Mouse (Mus musculus): ENCODE measurements at regions not wholly inside any gene's neighbourhood (a gene's known extent, or its start where the extent isn't known, plus 50 kb on each side); places are given as distances from the start of the nearest gene placed in this dataset.

DNA sequence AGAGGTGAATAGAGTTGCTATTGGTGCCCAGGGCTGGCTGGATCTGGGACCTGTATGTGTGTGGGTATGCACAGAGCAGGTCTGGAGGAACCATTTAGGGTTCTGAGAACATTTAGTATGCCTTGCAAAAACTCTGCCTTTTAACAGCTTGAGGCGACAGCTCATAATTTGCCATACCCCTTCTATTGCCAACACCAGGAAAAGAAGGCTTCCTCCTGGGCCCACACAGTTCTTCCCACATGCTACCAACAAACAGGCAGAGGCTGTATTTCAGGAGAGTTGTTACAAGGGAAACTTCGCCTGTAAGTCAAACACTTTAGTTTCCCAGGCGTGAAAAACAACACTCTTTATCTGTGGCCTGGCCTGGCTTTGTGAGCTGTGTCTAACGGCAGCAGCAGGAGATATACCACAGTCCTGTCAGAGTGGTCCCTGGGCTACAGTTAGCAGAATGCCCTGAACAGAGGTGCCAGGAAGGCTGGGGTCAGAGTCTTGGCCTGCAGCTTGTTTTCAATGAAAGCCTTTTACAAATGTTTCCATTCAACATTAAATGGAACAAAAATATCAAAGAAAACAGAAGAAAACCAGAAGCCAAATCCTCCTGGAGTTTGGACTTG lies 225.4 kb downstream of the Dhx35 start:
- no peak for DNase-seq (ENCODE audit: low read depth, low spot score)

DNA sequence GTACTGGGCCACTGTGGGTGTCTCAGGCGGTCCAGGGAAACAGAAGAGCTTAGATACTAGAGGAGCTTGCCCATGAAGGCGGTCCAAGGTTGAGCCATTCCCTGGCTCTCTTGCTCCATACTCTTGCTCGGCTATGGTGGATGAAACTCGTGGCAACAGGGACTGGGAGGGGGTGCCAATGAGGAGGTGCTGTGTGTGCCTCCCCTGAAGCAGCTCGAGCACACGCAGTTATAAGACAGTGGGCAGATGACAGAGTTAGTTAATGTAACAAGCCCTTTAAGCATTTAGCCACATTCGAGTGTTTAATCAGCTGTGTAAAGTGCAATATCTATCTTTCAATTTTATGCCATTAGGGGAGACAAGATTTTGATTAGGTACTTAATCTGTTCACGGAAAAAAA lies 237.5 kb downstream of the Dhx35 start:
- no peak for DNase-seq (ENCODE audit: low read depth, low spot score)

DNA sequence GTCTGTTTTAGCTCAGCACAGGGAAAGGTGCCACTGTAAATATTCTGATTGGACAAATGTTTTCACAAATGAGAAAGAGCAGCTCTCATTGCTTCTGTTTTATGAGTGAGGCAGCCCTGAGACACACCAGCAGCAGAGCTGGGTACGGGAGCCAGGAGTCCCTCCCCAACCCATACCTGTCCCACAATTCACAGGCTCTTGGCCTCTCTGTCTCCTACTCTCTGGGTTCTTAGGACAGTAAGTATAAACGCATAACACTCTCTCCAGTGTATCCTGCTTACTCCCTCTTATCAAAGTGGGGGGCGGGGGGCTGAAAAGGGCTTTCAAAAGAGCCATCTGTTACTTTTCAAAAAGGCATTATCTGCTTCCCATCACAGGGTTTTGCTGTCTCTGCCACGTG lies 245.3 kb downstream of the Dhx35 start:
- no peak for DNase-seq (ENCODE audit: low read depth, low spot score)

DNA sequence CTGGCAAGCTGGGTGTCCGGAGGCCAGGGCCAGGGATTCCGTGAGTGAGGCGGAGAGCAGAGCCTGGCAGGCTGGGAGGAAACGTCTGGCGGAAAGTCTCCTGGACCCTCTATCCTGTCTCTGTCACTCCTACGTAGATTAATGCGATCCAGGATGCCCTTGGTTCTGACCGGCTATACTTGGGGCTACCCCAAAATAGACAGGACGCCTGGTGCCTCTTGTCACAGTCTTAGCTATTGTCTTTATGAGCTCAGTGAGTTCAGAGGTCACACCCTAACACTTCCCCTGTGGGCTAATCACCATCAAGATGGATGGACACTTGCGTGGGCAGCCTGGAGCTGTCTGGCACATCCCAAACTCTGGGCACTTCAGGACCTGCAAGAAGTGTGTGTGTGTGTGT lies 258.9 kb downstream of the Dhx35 start:
- no peak for DNase-seq (ENCODE audit: low read depth, low spot score)

DNA sequence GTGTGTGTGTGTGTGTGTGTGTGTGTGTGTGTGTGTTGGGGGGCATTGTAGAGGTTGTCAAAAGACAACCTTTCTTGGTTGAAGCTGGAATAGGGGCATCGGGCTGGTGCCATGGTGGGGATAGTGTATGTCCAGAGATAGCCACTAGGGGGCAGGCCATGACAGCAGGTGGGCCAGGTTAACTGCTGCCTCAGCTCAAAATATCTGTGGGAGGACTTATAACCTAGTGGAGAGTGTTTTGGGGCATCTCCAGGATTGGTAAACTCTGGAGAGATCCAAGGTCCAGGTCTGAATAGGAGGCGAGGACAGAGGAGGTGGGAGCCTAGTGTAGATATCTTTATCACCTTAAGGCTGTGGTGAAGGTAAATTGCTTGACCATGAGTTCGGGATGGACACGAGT lies 259.3 kb downstream of the Dhx35 start:
- DNase-seq (ENCODE audit: low read depth, low spot score), result peak; percentile 53

DNA sequence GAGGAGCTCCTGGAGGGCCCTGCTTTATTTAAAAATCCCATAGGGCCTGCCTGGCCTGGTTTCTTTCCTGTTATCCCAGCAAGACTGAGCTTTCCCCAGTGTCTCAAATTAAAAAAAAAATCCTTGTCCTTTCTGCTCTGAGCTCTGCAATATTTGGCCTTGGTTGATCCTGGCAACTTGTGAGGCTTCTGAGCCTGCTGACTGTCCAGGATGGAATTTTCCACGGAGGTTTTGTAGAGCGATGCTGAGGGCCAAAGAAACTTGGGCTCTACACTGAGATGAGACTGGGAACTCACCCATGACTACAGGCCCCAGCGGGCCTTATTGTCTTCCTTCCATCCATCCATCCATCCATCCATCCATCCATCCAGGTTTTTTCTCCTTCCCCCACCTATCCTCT lies 259.8 kb downstream of the Dhx35 start:
- DNase-seq (ENCODE audit: low read depth, low spot score), result no peak

DNA sequence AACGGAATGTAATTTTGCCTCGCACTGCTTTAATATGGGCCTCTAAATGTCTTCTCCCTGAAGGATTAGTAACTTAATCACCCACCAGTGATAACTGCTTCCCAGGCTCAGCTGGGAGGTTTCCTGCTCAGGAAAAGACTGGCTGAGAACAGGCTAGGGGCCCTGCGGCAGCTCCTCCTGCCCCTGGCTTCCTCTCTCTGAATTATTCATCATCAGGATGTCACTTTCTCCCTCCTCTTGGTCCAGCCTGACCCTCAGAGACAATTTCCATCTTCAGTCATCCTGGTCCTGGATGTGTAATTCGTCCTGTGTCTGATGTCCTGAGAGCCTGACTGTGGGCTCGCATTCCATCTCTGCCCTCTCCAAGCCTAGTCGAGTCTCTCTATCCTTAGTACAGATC lies 261.2 kb downstream of the Dhx35 start:
- no peak for DNase-seq (ENCODE audit: low read depth, low spot score)

DNA sequence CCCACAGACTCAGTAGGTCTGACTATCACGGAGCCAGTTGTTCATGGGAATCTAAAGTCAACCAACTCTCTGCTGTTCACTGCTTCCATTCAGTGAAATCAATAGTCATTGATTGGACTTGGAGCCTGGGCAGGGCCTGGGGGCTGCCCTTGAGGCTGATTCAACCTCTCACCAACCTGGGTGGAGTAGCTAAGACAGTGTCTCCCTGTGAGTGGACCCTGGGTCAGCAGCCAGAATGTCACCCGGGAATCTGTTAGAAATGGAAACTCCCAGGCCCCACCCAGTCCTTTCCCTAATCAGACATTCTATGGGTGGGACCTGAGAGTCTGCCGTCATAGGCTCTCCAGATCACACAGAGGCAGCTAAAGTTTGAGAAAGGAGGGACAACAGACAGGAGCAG lies 262.4 kb downstream of the Dhx35 start:
- no peak for DNase-seq (ENCODE audit: low read depth, low spot score)

DNA sequence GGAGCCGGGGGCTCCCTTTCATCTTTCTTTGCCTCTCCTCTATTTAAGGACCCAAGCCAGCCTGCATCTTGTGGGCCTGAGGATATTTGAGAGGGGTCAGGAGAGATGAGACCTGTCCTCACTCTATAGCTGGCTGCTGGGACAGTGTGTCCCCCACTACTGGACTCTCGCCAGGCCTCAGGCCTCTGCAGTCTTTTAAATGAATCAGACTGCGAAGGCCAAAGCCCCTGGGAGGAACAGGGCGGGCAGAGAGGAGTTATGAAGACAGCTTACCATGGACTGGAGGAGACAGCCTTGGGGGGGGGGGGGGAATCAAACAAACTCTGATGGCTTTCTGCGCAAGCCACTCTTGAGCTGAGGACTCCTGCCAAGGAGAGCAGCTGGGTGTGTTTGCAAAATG lies 262.9 kb downstream of the Dhx35 start:
- no peak for DNase-seq (ENCODE audit: low read depth, low spot score)

DNA sequence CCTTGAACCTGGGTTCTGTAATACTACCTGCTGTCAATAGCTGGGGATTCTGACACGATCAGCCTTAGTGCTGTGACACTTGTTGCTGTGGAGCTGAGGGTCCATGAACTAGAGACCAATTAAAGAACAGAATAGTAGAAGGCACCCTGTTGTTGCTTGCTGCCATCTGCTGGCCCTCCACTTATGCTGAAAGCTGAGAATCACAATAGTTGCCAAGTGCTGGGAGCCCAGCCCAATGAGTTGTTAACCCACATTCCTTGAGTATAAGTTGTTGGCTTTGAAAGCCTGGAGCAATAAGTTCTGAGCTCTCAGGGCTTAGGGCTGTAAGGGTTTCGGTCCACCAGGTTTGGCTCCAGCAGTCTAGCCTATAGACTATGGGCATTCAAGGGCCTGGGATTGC lies 267.7 kb downstream of the Dhx35 start:
- no peak for DNase-seq (ENCODE audit: low read depth, low spot score)

DNA sequence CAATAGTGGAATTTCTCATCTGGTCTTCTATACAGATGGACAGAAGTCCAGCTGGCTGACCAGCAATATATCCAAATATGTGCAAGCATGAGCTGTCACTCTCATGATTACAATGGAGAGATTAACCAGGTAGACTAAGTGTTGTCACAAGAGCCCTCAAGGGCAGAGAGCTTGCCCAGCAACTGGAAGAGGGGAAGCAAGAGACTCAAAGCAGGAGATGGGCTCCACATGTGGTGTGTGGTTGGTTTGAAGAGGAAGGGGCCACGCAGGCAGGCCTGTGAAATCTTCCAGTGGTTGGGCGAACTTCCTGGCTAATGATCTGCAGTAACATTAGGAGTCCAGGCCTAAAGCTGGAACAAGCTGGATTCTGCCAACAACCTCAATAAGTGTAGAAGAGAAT lies 268.1 kb downstream of the Dhx35 start:
- no peak for DNase-seq (ENCODE audit: low read depth, low spot score)

DNA sequence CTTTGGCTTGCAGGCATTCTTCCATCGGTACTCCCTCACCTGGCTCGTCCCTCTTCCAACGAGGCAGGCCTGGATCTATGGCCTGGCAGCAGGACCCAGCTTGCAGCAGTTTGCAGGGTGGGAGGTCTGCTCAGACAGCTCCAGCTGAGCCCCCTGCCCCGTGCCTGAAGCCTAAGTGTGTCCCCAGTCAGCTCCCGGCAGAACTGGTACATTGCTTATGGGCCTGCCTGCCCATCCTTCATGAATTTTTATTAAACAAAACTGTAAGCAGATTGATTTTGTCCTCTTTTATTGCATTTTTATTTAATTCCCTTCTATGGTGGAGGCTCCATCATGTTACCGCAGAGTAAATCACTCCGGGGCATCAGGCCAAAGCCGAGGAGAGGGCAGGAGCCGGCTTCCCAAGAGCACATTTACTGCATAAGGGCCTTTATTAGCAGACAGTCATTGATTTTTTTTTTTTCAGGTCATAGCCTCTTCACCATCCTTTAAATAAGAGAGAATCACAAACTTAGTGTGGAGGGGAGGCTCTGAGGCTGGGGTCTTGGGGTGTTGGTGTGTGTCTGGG lies 269.9 kb downstream of the Dhx35 start:
- no peak for DNase-seq (ENCODE audit: low read depth, low spot score)

DNA sequence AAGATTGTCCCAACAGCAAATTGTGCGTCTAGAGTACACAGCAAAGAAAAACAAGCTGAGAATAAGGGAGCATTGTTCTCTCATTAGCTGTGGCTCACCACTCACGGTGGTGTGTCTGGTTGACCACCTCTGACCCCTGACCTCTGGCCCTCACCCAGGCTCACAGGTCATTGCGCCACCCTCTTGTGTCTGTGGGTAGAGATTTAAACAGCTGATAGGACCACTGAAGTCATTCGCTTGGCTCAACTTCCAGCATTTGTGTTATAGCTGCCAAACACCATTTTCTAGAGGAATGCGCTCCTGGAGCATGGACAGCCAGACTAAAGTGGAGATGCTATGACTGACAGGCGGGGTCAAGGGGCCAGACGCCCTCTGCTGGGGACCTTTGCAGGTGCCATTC lies 272.9 kb downstream of the Dhx35 start:
- no peak for DNase-seq (ENCODE audit: low read depth, low spot score)

DNA sequence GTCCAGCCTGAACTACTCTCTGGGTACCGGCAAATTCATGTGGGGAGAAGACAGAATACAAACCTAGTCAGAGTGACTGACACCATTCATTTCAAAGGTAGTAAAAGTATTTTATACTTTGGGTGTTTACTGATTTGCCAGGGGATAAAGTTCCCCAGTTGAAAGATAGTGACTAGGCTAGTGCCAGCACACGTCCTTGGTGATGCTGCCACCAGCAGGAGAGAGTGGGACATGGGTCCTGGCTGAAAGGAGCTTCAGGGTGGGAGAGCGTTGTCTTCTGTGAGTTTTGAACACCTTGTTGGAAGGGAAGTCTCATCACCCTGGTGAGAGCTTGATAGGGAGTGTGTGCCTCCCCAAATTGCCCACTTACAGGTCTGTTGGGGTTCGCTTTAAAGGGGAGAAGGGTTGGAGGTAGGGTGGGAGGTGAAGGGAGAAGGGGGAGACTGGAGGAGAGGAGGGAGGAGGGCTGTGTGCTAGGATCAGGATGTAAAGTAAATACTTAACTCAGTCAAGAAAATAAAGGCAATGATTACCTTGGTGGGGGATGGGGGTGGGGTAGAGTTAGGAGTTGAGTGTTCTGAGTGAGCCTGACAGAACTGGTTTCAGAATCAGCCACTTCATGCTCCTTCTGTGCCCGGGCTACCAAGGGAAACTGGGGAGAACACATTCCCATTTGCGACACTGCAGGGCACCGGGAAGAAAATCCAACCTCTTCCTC lies 273.9 kb downstream of the Dhx35 start:
- no peak for DNase-seq (ENCODE audit: low read depth, low spot score)

DNA sequence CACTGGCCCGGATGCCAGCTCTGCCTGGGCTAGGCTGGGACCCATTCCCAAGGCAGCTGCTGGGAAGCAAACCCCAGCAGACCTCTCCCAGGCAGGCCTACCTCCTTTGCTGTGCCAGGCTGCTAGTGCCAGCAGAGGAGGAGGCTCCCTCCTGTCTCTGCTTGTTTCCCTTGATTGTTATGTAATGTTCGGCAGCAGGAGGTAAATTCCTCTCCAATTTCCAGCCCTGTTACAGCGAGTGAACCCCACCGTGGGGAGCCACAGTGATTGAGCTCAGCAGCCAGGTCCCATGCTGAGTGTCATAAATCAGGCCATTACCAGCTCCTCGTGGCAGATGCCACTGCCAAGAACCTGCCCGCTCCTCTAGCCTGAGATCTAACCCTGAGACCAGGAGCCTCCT lies 274.6 kb downstream of the Dhx35 start:
- peak; percentile 34 for DNase-seq (ENCODE audit: low read depth, low spot score)

DNA sequence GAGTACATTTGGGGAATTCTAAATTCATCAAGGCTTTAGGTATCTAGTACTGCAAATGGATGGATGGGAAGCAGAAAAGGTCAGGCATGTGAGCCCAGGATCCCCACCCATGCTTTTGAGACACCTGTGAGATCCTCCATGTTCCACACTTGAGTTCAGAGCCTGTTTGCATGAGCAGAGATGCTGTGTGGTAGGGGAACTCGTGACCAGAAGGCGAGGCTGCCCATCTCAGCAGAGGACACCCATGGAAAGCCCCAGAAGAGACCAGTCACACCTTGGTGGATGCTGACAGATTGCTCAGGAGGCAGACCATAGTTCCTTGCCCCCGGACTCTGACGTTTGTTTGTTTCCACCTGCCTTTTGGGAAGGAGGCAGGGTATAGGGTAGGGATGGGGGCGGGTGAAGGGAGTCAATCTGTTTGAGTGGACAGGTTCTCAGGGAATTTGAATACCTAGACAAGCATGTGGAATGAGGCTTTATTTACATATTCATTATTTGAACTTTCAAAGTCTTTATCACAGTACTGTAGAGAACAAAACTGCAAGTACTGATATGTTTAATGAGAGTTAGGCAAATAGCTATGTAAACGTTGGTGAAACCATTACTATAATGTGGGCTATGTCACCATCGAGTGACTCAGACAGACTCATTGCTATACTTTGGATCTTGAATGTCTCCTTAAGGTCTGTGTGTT lies 278.5 kb downstream of the Dhx35 start:
- DNase-seq (ENCODE audit: low read depth, low spot score), result no peak

DNA sequence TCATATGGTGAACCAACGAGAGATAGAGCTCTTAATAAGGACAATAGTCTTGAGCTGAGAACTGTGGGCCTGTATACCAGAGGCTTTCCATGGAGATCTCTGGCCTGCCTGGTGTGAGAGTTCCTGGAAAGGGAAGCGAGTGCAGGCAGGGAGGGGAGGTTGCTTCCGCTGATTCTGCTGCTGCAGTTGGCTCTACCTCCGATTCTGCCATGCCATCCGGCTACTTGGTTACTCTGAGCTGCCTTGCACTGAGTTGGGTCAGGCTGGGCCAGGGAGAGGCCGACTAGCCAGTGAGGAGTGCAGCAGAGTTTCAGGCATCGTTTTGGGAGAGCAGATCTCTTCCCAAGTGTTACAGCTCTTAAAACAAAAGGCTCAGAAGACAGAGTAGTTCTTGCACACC lies 285.2 kb downstream of the Dhx35 start:
- DNase-seq (ENCODE audit: low read depth, low spot score), result no peak

DNA sequence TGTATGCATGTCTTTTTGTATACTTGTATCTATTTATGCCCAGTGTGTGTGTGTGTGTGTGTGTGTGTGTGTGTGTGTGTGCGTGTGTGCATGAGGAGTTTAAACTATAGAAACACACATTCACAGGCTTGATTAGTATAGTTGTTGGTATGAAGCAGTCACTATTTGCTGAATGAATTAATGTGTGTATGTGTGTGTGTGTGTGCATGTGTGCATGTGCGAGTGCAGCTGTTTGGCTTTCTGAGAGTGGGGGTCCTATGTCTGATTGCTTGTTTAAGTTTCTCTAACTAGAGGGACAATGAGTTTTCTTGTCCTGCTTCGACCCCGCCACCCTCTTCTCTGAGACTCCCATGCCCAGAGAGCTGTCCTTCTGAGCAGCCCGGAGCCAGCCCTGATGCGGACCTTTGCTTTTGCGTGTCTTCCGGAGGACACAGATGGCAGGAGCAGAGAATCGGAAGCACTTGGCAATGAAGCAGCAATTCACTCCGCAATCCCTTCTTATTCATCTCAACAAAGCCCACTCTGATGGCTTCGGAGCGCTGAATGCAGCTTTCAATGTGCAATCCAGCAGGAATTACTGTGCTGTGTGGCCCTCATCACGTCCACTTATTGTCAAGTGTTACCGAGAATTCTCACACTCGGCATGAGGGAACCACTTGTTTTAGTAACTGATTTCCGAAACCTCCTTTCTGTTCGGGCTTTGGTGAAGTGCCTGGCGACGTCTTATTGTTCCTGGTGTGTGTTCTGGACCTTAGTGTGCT lies 286.4 kb downstream of the Dhx35 start:
- no peak for DNase-seq (ENCODE audit: low read depth, low spot score)

DNA sequence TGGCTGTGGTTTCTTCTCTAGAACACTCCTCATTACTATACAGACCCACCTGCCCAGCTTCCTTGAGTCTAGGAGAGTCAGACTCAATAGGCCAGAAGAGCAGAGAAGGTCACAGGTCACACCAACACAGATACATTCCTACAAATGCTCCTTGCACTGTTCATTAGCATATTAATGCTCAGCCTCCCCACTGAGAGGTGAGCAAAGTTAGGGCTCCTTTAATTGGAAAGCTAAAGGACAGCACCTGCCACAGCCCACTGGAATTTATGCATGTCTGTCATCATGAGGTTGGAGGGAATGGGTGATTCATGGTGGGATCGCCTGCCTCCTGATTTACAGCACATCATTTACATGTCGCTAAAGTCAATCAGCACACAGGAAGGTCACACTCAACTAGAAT lies 292.2 kb downstream of the Dhx35 start:
- DNase-seq (ENCODE audit: low read depth, low spot score), result no peak

DNA sequence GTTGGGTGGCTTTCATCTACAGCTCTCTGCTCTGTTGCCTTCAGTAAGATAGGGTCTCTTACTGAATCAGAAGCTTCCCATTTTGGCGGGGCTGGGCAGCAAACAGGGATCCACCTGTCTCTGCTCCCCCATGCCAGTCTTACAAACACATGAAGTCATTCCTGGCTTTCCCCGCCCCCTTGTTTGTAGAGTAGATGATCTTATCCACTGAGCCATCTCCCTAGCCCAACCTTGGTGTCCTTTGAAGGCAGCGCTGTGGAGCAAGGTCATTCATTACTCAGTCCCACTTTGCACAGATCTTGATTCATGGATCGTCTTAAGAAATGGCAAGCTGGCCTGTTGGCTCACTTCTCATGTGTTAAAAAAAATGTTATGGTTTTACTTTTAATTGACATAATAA lies 293.6 kb downstream of the Dhx35 start:
- no peak for DNase-seq (ENCODE audit: low read depth, low spot score)

DNA sequence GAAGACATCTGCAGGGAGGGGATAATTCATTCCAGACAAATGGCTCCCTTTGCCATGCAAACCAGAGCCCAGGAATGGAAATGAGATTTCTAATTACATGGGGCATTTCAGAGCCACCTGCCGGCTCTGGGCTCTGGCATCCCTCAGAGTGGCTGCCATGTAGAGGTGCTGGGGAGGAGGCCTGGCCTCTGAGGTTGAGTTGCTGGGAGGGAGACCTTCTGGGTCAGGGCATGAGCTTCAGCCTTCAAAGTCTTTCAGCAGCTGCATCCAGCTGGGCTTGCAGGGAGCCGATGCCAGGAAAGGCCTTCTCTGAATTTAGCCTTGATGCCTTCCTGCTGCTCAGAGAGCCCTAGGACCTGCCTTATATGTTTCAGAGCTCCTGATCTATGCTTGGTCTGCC lies 302.1 kb downstream of the Dhx35 start:
- DNase-seq (ENCODE audit: low read depth, low spot score), result peak; percentile 51

DNA sequence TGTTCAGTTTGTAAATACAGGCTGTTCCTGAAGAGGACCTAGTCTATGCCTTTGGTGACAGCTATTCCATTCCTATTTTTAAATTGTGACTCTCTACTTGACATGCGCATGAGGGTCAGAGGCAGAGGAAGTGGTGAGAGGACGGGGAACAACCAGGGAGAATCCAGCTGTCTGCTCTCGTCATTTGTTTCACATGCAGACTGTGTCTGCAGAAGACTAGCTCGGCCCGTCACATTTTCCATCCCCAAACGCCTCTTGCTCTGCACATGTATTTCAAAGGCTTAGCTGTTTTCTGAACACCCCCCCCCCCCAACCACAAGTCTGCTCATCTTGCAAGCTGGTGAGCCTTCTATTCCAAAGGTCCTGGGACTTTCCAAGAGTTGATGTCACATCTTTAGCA lies 339.4 kb downstream of the Dhx35 start:
- no peak for DNase-seq (ENCODE audit: low read depth, low spot score)

Measured in forelimb bud, embryonic 11.5 days (tissue).